Mouse (Mus musculus): ENCODE measurements around the gene Myo1d. TPM values are rescaled to one million over a fixed set of nuclear protein-coding genes. Genes with fewer than 3 reads are reported as not detected.

Gene Myo1d
- total RNA-seq, 2 experiments from 2014 or later: 2.7 to 5.3 TPM

- no peak for TF ChIP-seq CTCF (IDR thresholded peaks at IDR 0.05)
- intact Hi-C loops (cut with DNase I): no loop called here
- no peak for DNase-seq
- Histone ChIP-seq H3K27ac (no peak overlapping the region), H3K4me3 (no peak overlapping the region)
These were observed 283.9 kb downstream of the Myo1d start for GRCm38 (mm10) chr11:80495972-80496371.

- no peak for TF ChIP-seq CTCF (IDR thresholded peaks at IDR 0.05)
These were observed 285.0 kb downstream of the Myo1d start for GRCm38 (mm10) chr11:80494852-80495251.

GRCm38 (mm10) chr11:80493186-80493585 is 286.6 kb downstream of the Myo1d start:
- no peak for DNase-seq
- Histone ChIP-seq H3K4me3 (no peak overlapping the region), H3K27ac (no peak overlapping the region)
- no peak for TF ChIP-seq CTCF (IDR thresholded peaks at IDR 0.05)
- intact Hi-C loops (cut with DNase I): no loop called here

More at GRCm38 (mm10) chr11:80494852-80495251, 285.0 kb downstream of the Myo1d start:
- H3K4me3 ChIP-seq: no peak overlapping the region
- intact Hi-C loops (cut with DNase I): no loop called here
- no peak for DNase-seq
- no peak overlapping the region for H3K27ac ChIP-seq

GRCm38 (mm10) chr11:80490831-80491230 is 289.0 kb downstream of the Myo1d start:
- Histone ChIP-seq H3K27ac (no peak overlapping the region), H3K4me3 (no peak overlapping the region)
- intact Hi-C loops (cut with DNase I): no loop called here
- no peak for DNase-seq
- no peak for TF ChIP-seq CTCF (IDR thresholded peaks at IDR 0.05)

GRCm38 (mm10) chr11:80489882-80490196 is 290.0 kb downstream of the Myo1d start:
- peak overlapping the region; percentile 2; the same call in 1 of the 2 replicates for H3K4me3 ChIP-seq
- TF ChIP-seq CTCF (IDR thresholded peaks at IDR 0.05): no peak
- H3K27ac ChIP-seq: peak overlapping the region; percentile 20; the same call in 1 of the 2 replicates
- no peak for DNase-seq
- intact Hi-C loops (cut with DNase I): no loop called here

GRCm38 (mm10) chr11:80489172-80489881 is 290.5 kb downstream of the Myo1d start:
- H3K4me3 ChIP-seq: peak overlapping the region; percentile 29
- TF ChIP-seq CTCF (IDR thresholded peaks at IDR 0.05): no peak
- peak; percentile 50 for DNase-seq
- H3K27ac ChIP-seq: peak overlapping the region; percentile 20; the same call in 1 of the 2 replicates
- intact Hi-C loops (cut with DNase I): no loop called here

- intact Hi-C loops (cut with DNase I): no loop called here
- H3K4me3 ChIP-seq: no peak overlapping the region
- H3K27ac ChIP-seq: no peak overlapping the region
- TF ChIP-seq CTCF (IDR thresholded peaks at IDR 0.05): no peak
- DNase-seq: no peak
These were observed 291.8 kb downstream of the Myo1d start for GRCm38 (mm10) chr11:80487904-80488587.

- H3K27ac ChIP-seq: no peak overlapping the region
- intact Hi-C loops (cut with DNase I): no loop called here
- no peak for DNase-seq
- TF ChIP-seq CTCF (IDR thresholded peaks at IDR 0.05): no peak
- no peak overlapping the region for H3K4me3 ChIP-seq
These were observed 294.1 kb downstream of the Myo1d start for GRCm38 (mm10) chr11:80485622-80486206.

GRCm38 (mm10) chr11:80485120-80485551 is 294.7 kb downstream of the Myo1d start:
- H3K27ac ChIP-seq: no peak overlapping the region
- TF ChIP-seq CTCF (IDR thresholded peaks at IDR 0.05): no peak
- H3K4me3 ChIP-seq: no peak overlapping the region
- intact Hi-C loops (cut with DNase I): no loop called here
- no peak for DNase-seq

GRCm38 (mm10) chr11:80484191-80484791 is 295.5 kb downstream of the Myo1d start:
- intact Hi-C loops (cut with DNase I): no loop called here
- no peak for DNase-seq
- TF ChIP-seq CTCF (IDR thresholded peaks at IDR 0.05): no peak
- no peak overlapping the region for H3K4me3 ChIP-seq
- H3K27ac ChIP-seq: no peak overlapping the region

- no peak for DNase-seq
- Histone ChIP-seq H3K27ac (no peak overlapping the region), H3K4me3 (no peak overlapping the region)
- intact Hi-C loops (cut with DNase I): no loop called here
- no peak for TF ChIP-seq CTCF (IDR thresholded peaks at IDR 0.05)
These were observed 296.2 kb downstream of the Myo1d start for GRCm38 (mm10) chr11:80483536-80484067.

GRCm38 (mm10) chr11:80482921-80483320 is 296.9 kb downstream of the Myo1d start:
- TF ChIP-seq CTCF (IDR thresholded peaks at IDR 0.05): no peak
- intact Hi-C loops (cut with DNase I): no loop called here
- H3K27ac ChIP-seq: no peak overlapping the region
- H3K4me3 ChIP-seq: no peak overlapping the region
- DNase-seq: no peak

- Histone ChIP-seq H3K4me3 (no peak overlapping the region), H3K27ac (no peak overlapping the region)
- intact Hi-C loops (cut with DNase I): no loop called here
- TF ChIP-seq CTCF (IDR thresholded peaks at IDR 0.05): no peak
- DNase-seq: no peak
These were observed 297.5 kb downstream of the Myo1d start for GRCm38 (mm10) chr11:80482347-80482746.
